ENCODE assay signal across 8 mouse cellular contexts in the genomic region with DNA sequence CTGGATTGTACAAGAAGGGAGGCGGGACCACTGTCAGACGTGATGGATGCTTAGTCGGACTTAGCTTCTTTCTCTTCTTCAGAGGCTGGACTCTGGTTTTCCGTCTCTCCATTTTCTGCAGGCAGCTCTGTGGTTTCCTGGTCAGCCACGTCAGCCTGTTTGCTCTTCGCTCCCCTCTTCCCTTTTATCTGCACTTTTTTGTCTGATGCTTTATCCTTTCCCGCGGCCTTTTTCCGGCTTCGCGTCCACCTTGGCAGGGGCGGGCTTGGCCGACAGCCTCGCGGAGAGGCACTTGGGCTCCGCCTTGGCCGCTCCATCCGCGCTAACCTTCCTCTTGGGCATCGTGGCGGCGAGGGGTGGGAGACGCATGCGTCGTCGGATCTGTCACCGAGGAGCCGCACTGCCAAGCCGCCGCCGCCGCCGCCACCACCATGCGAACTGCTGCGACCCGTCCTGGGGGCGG. TPM values are rescaled to one million over a fixed set of nuclear protein-coding genes. Genes with fewer than 3 reads are reported as not detected.
DNase-seq lines count a peak whose midpoint lies in the region; ATAC-seq lines count a peak whose summit lies in the region.
"Not testable (repeated sequence)": the region's sequence is repeated elsewhere in the genome, so short reads cannot be mapped to it uniquely, and the experiment has no call there.

No protein-coding gene starts in this region.

- peak overlapping the region; percentile 32; the same call in 1 of the 2 replicates for H3K9ac ChIP-seq in hindbrain, embryonic 12.5 days
- H3K9ac ChIP-seq in lung, embryonic 16.5 days (ENCODE audit: low read length), result peak overlapping the region; percentile 47; the same call in 1 of the 2 replicates

- H3K4me2 ChIP-seq in hindbrain, embryonic 12.5 days (replicated peaks), result peak overlapping the region; percentile 43
- H3K4me2 ChIP-seq in lung, embryonic 16.5 days (ENCODE audit: low read depth, low read length), result peak overlapping the region; percentile 49

- H3K4me1 ChIP-seq in hindbrain, embryonic 12.5 days; lung, embryonic 16.5 days (replicated peaks; ENCODE audit: control insufficient read depth, insufficient read depth, low read length): not testable (repeated sequence)

- ATAC-seq in hindbrain, embryonic 12.5 days (ENCODE audit: low FRiP score), result peak; percentile 96
- peak; percentile 79 for ATAC-seq in lung, embryonic 16.5 days (ENCODE audit: low read depth)

- WGBS in hindbrain, embryonic 12.5 days, result 26% methylated on average over 37 of the region's 37 CpGs
- 19% methylated on average over 36 of the region's 37 CpGs for WGBS in lung, embryonic 16.5 days

- peak; percentile 67 for DNase-seq in NIH3T3 (ENCODE audit: low read depth)
- DNase-seq in cerebellum, postnatal 25 days, result peak; percentile 79 to 84
- DNase-seq in frontal cortex, postnatal 14 days (ENCODE audit: low spot score in 2 of 2), result peak; percentile 25 to 36
- peak; percentile 48 to 70 for DNase-seq in layer of hippocampus, postnatal 10 days (ENCODE audit: low spot score in 2 of 2)
- DNase-seq in ovary, postnatal 14 days (ENCODE audit: low spot score), result peak; percentile 33
- DNase-seq in thymus, postnatal 14 days, result peak; percentile 19

- H3K27ac ChIP-seq in hindbrain, embryonic 12.5 days, result peak overlapping the region; percentile 71
- H3K27ac ChIP-seq in lung, embryonic 16.5 days (ENCODE audit: low read length), result not testable (repeated sequence)

- not testable (repeated sequence) for H3K27me3 ChIP-seq in hindbrain, embryonic 12.5 days; lung, embryonic 16.5 days (ENCODE audit: control insufficient read depth, insufficient read depth, low read depth, low read length)

- H3K4me3 ChIP-seq in hindbrain, embryonic 12.5 days, result peak overlapping the region; percentile 35
- H3K4me3 ChIP-seq in lung, embryonic 16.5 days (ENCODE audit: low read length), result peak overlapping the region; percentile 45

- not testable (repeated sequence) for H3K9me3 ChIP-seq in hindbrain, embryonic 12.5 days (replicated peaks); lung, embryonic 16.5 days (ENCODE audit: control insufficient read depth, low read length)

- not testable (repeated sequence) for H3K36me3 ChIP-seq in hindbrain, embryonic 12.5 days; lung, embryonic 16.5 days (ENCODE audit: control insufficient read depth, insufficient read depth, low read length)

RNA-seq across cellular contexts. Expression of a gene that starts 38.9 kb away (rescaled TPM):
- polyA plus RNA-seq in hindbrain, embryonic 12.5 days (2016; fragmentation: Nextera tagmentation; extraction: Ambion mirVana), result 252 and 271 TPM in 2 replicates
- total RNA-seq in layer of hippocampus, postnatal 10 days (2021), result 10 to 100 TPM; 79.7 to 89.3 TPM
- 158 and 170 TPM in 2 replicates for polyA plus RNA-seq in lung, embryonic 16.5 days (2015; fragmentation: Nextera tagmentation; extraction: Ambion mirVana)

RNA-seq across cellular contexts. Expression of a gene that starts 58.8 kb away (rescaled TPM):
- polyA plus RNA-seq in hindbrain, embryonic 12.5 days (2016; fragmentation: Nextera tagmentation; extraction: Ambion mirVana), result 50.1 and 53.4 TPM in 2 replicates
- 10 to 100 TPM; 30.0 to 32.6 TPM for total RNA-seq in layer of hippocampus, postnatal 10 days (2021)
- 59.6 and 60.7 TPM in 2 replicates for polyA plus RNA-seq in lung, embryonic 16.5 days (2015; fragmentation: Nextera tagmentation; extraction: Ambion mirVana)

RNA-seq across cellular contexts. Expression of a gene that starts 58.8 kb away (rescaled TPM):
- polyA plus RNA-seq in hindbrain, embryonic 12.5 days (2016; fragmentation: Nextera tagmentation; extraction: Ambion mirVana), result 9.8 and 11.8 TPM in 2 replicates
- 1 to 10 TPM; 5.8 to 7.8 TPM for total RNA-seq in layer of hippocampus, postnatal 10 days (2021)
- polyA plus RNA-seq in lung, embryonic 16.5 days (2015; fragmentation: Nextera tagmentation; extraction: Ambion mirVana), result 11.9 and 12.0 TPM in 2 replicates

RNA-seq across cellular contexts. Expression of a gene that starts 58.8 kb away (rescaled TPM):
- polyA plus RNA-seq in hindbrain, embryonic 12.5 days (2016; fragmentation: Nextera tagmentation; extraction: Ambion mirVana), result 22.5 and 23.9 TPM in 2 replicates
- total RNA-seq in layer of hippocampus, postnatal 10 days (2021), result 10 to 100 TPM; 10.8 to 14.7 TPM
- 22.2 and 25.3 TPM in 2 replicates for polyA plus RNA-seq in lung, embryonic 16.5 days (2015; fragmentation: Nextera tagmentation; extraction: Ambion mirVana)

Comparison
In these comparisons a context has a peak if more than half of its experiments do, and no peak if none do; other contexts are left out.
1. DNase-seq: peak in every context shown above with its lines; median percentile 82 in cerebellum, postnatal 25 days; 67 in NIH3T3; 59 in layer of hippocampus, postnatal 10 days; 33 in ovary, postnatal 14 days; 30 in frontal cortex, postnatal 14 days; 19 in thymus, postnatal 14 days.